Comparison of ENCODE assay signal across 8 mouse cellular contexts in genomic region chr6:140623226-140624095, GRCm38 (mm10). TPM values are rescaled to one million over a fixed set of nuclear protein-coding genes. Genes with fewer than 3 reads are reported as not detected.
A peak's percentile ranks its signal among the peaks of the same experiment; 100 is the strongest.
DNase-seq lines count a peak whose midpoint lies in the region; ATAC-seq and TF ChIP-seq lines count a peak whose summit lies in the region.

No protein-coding gene starts in this region.

- H3K4me2 ChIP-seq in hindbrain, embryonic 15.5 days, result peak overlapping the region; percentile 65

- CTCF ChIA-PET in Patski (lab: Charles Lee), result no interaction called here

- peak; percentile 82 for ATAC-seq in Patski
- ATAC-seq in hindbrain, embryonic 15.5 days (ENCODE audit: low FRiP score, low read depth), result peak; percentile 93

- under 1% methylated on average over 105 of the region's 117 CpGs for WGBS in hindbrain, embryonic 15.5 days

- in situ Hi-C loops in Patski (cut with MboI; ENCODE audit: low pct_unique_long_range_greater_than_20kb), result no loop called here

- no peaks in the 10 kb centered on the region for H3K36me3 ChIP-seq in hindbrain, embryonic 15.5 days

- H3K9ac ChIP-seq in hindbrain, embryonic 15.5 days, result peak overlapping the region; percentile 87

- no peaks in the 10 kb centered on the region for H3K27me3 ChIP-seq in Patski
- H3K27me3 ChIP-seq in hindbrain, embryonic 15.5 days, result no peaks in the 10 kb centered on the region

- POLR2A ChIA-PET in Patski (lab: Charles Lee), result interaction anchor here (0.7 kb wide), 1 partner anchor 393 kb away, joined by 3 read pairs; no protein-coding TSS in a partner anchor

- H3K27ac ChIP-seq in hindbrain, embryonic 15.5 days (replicated peaks), result peak overlapping the region; percentile 97

- no peak for TF ChIP-seq CTCF in Patski (IDR thresholded peaks at IDR 0.05)

- H3K4me1 ChIP-seq in hindbrain, embryonic 15.5 days (replicated peaks), result peaks cover 39% of the 10 kb centered on the region

- peak overlapping the region; percentile 78 for H3K4me3 ChIP-seq in hindbrain, embryonic 15.5 days

- peak; percentile 66 for DNase-seq in Patski (ENCODE audit: low read depth, low spot score)
- DNase-seq in cerebellum, postnatal 14 days, result peak; percentile 95 to 96
- DNase-seq in frontal cortex, postnatal 25 days (ENCODE audit: low spot score in 2 of 2), result peak; percentile 82 to 87
- peak; percentile 88 for DNase-seq in left cerebral cortex, adult 11 months (ENCODE audit: low spot score)
- DNase-seq in lung, postnatal 4 days, result peak; percentile 96 to 98
- DNase-seq in retina, postnatal 7 days (ENCODE audit: low read depth, low spot score), result peak; percentile 88
- peak; percentile 91 for DNase-seq in urinary bladder, adult 2 months (ENCODE audit: low spot score)

- H3K9me3 ChIP-seq in hindbrain, embryonic 15.5 days, result no peaks in the 10 kb centered on the region

RNA-seq across cellular contexts. Expression of gene Aebp2, which starts 1.0 kb away (rescaled TPM):
- 68.5 TPM for polyA plus RNA-seq in Patski (2021)
- 8.6 and 10.6 TPM in 2 replicates for polyA plus RNA-seq in hindbrain, embryonic 15.5 days (2015; fragmentation: Nextera tagmentation; extraction: Ambion mirVana)
- 32.5 and 38.1 TPM in 2 replicates for polyA plus RNA-seq in urinary bladder, adult 2 months (2012; rRNA removed)

Comparison
In these comparisons a context has a peak if more than half of its experiments do, and no peak if none do; other contexts are left out.
1. Peak in every context shown above with its lines: DNase-seq, ATAC-seq, H3K4me3 ChIP-seq and H3K27ac ChIP-seq.